Mouse (Mus musculus): ENCODE data around the gene Plagl1. TPM values are rescaled to one million over a fixed set of nuclear protein-coding genes. Genes with fewer than 3 reads are reported as not detected.

The Plagl1 gene
- polyA plus RNA-seq, 1 experiment from 2014 or later, result 81.0 TPM

DNA sequence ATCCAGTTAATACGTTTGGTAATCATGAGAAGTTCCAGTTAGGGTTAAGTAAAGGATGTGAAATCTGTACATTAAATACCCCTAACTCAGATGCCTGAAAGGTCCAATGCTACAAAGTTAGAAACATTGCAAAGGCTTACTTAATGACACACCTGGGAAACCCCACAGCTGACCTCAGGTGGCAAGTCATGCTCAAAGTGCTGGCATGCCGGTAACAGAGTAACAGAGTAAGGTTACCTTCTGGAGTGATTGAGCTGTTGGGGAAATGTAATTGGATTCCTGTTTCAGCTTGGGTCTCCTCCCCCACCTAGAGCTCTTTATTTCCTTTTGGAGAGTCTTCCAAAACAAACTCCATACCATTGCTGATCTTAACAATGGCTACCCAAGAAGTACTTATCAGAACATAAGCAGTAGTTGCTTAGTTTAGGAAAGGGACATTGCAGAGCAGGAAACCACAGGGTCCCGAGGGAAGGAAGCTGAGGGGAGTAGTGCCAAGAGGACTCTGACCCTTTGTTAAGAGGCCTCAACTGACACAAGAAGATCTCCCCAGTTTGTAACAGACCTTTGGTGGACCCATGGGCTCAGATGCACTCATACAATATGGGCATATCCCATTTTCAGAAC, 4.9 kb downstream of the Plagl1 start:
- H3K4me1 ChIP-seq (replicated peaks; ENCODE audit: control insufficient read depth, insufficient read depth), result no peaks in the 10 kb centered on the region; the same call in 1 of the 2 replicates
- H3K4me3 ChIP-seq (ENCODE audit: low read depth, low read length), result no peak overlapping the region
- H3K27me3 ChIP-seq (ENCODE audit: control insufficient read depth, insufficient read depth, low read length), result no peaks in the 10 kb centered on the region
- DNase-seq (ENCODE audit: low spot score), result no peak
- no peaks in the 10 kb centered on the region for H3K36me3 ChIP-seq (ENCODE audit: control insufficient read depth, insufficient read depth, low read length)
- H3K27ac ChIP-seq (replicated peaks), result no peak overlapping the region
- TF ChIP-seq CTCF (IDR thresholded peaks at IDR 0.05; ENCODE audit: low read depth), result no peak
- ATAC-seq (ENCODE audit: low FRiP score, low TSS enrichment), result no peak
- H3K9ac ChIP-seq (ENCODE audit: low read length), result no peak overlapping the region
- WGBS, result 58% methylated on average over 3 of the region's 3 CpGs
- no peaks in the 10 kb centered on the region for H3K9me3 ChIP-seq (ENCODE audit: control insufficient read depth, low read length)
- no peak overlapping the region for H3K4me2 ChIP-seq (replicated peaks; ENCODE audit: low read depth)

DNA sequence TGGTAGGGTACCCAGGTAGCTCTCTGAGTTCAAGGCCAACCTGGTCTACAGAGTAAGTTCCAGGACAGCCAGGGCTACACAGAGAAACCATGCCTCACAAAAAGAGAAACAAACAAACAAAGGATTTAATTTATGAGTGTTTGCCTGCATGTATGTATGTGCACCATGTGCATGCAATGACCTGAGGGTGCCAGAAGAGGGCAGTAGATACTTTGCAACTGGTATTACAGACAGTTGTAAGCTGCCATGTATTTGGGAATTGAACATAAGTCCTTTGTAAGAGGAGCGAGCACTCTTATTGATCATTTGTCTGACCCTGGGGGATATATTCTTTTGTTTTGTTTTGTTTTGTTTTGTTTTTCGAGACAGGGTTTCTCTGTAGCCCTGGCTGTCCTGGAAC, 10.7 kb downstream of the Plagl1 start:
- Histone ChIP-seq H3K36me3 (ENCODE audit: control insufficient read depth, insufficient read depth, low read length) (no peaks in the 10 kb centered on the region), H3K9ac (ENCODE audit: low read length) (no peak overlapping the region), H3K4me2 (replicated peaks; ENCODE audit: low read depth) (no peak overlapping the region), H3K4me1 (replicated peaks; ENCODE audit: control insufficient read depth, insufficient read depth) (no peaks in the 10 kb centered on the region), H3K27me3 (ENCODE audit: control insufficient read depth, insufficient read depth, low read length) (no peaks in the 10 kb centered on the region), H3K9me3 (ENCODE audit: control insufficient read depth, low read length) (no peaks in the 10 kb centered on the region), H3K4me3 (ENCODE audit: low read depth, low read length) (no peak overlapping the region), H3K27ac (replicated peaks) (no peak overlapping the region)
- no peak for ATAC-seq (ENCODE audit: low FRiP score, low TSS enrichment)
- 90% methylated on average over 2 of the region's 2 CpGs for WGBS
- TF ChIP-seq CTCF (IDR thresholded peaks at IDR 0.05; ENCODE audit: low read depth) (peak; percentile 26; the same call in 1 of the 2 replicates), EP300 (optimal IDR thresholded peaks at IDR 0.05) (no peak)
- DNase-seq (ENCODE audit: low spot score), result no peak

DNA sequence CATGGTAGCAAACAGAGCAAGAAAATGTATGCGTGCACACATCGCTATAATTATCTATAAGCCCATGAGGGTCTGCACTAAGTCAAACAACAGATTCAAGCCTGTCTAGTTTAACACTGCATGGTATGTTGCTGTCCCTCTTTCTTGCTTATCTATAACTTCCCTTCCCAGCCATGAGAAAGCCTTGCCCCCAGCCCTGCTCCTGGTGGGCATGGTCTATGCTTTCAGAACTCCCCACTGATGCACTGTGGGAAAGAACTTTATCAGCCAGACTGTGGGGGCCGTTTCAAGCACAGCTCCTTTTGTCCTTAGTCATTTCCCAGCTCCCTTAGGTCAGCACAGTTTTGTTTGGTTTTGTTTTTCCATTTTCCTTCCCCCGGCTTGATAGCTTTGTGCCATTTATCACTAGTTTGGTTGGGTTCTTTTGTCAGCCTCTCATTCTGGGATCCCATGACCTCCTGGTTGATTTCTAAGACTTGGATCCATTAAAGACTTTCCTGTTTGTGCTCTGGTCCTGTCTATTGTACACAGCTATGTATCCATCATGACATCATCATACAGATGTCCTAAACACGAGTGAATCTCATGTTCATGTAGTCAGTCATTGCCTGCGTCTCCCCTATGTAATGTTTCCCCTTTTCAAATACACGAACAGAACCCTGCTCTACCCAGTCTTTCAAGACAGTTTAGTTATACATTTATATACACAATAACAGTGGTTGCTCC, 16.7 kb downstream of the Plagl1 start:
- TF ChIP-seq EP300 (optimal IDR thresholded peaks at IDR 0.05), result no peak
- no peaks in the 10 kb centered on the region for H3K4me1 ChIP-seq (replicated peaks; ENCODE audit: control insufficient read depth, insufficient read depth)
- WGBS, result 39% methylated on average over 7 of the region's 7 CpGs
- H3K27me3 ChIP-seq (ENCODE audit: control insufficient read depth, insufficient read depth, low read length), result no peaks in the 10 kb centered on the region
- H3K9ac ChIP-seq (ENCODE audit: low read length), result no peak overlapping the region
- DNase-seq (ENCODE audit: low spot score), result no peak
- H3K4me3 ChIP-seq (ENCODE audit: low read depth, low read length), result no peak overlapping the region
- no peaks in the 10 kb centered on the region for H3K36me3 ChIP-seq (ENCODE audit: control insufficient read depth, insufficient read depth, low read length)
- ATAC-seq (ENCODE audit: low FRiP score, low TSS enrichment), result 0 out of 2 replicates have a peak, but pooled peaks have one; percentile 26
- H3K9me3 ChIP-seq (ENCODE audit: control insufficient read depth, low read length), result no peaks in the 10 kb centered on the region
- H3K4me2 ChIP-seq (replicated peaks; ENCODE audit: low read depth), result no peak overlapping the region
- H3K27ac ChIP-seq (replicated peaks), result no peak overlapping the region

DNA sequence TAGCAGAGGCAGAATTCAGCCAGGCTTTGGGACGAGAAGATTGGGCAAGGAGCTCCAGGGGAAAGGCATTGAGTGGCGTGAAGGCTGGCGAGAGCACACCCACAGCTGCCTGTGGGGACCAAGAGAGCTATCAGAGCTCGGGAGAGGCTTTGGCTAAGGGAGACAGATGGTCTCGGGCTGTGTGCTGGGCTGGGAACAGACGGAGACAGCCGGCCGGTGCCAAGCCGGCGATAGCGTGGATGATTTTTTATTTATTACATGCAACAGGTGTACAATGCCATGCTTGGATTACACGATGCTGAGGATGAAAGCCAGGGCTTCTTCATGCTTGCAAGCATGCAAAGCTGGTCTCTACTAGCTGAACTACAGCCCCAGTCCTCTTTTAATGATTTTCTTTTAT, 22.2 kb downstream of the Plagl1 start:
- ATAC-seq (ENCODE audit: low FRiP score, low TSS enrichment) (no peak), DNase-seq (ENCODE audit: low spot score) (no peak)
- Histone ChIP-seq H3K27me3 (ENCODE audit: control insufficient read depth, insufficient read depth, low read length) (no peaks in the 10 kb centered on the region), H3K9ac (ENCODE audit: low read length) (no peak overlapping the region), H3K36me3 (ENCODE audit: control insufficient read depth, insufficient read depth, low read length) (no peaks in the 10 kb centered on the region), H3K4me1 (replicated peaks; ENCODE audit: control insufficient read depth, insufficient read depth) (no peaks in the 10 kb centered on the region), H3K4me2 (replicated peaks; ENCODE audit: low read depth) (no peak overlapping the region), H3K4me3 (ENCODE audit: low read depth, low read length) (no peak overlapping the region), H3K9me3 (ENCODE audit: control insufficient read depth, low read length) (no peaks in the 10 kb centered on the region), H3K27ac (replicated peaks) (no peak overlapping the region)
- 76% methylated on average over 12 of the region's 12 CpGs for WGBS
- TF ChIP-seq CTCF (IDR thresholded peaks at IDR 0.05; ENCODE audit: low read depth) (no peak), EP300 (optimal IDR thresholded peaks at IDR 0.05) (no peak)

DNA sequence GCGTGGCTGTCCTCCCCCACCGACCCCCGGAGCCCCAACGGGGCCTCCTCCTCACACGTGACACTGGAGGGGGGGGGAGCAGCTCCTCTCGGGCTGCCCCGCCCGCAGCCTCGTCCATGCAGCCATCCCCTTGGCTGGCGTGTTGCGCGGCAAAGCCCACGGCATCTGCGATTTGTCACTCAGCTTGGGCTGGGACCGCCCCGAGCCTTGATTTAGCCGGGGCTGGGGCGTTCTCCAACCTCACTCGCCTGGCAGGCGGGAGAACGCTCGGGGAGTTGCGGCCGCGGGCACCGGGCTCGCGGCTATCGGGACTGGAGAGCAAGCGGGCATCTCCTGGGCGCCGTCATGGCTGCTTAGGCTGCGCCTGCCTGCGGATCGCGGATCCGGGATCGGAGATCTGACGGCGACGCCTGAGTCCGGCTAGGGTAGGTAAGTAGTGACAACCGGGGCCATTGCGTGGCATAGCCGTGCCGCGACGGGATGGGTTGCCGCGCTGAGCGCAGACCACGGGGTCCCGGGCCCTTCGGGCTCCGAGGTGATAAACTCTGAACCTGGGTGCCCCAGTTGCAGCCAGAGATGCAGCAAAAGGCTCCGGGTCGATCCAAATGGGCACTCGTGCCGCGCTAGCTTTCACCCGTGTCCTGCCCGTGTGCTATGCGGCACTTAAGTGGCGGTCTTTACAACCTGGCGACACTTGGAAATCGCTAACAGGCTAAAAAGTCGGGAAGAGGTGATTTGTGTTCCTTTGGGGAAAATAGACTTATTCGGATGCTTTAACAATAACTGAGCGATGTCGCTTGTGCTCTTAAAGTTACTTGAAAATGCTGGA, 30.5 kb downstream of the Plagl1 start:
- Histone ChIP-seq H3K9ac (ENCODE audit: low read length) (peak overlapping the region; percentile 85), H3K36me3 (ENCODE audit: control insufficient read depth, insufficient read depth, low read length) (no peaks in the 10 kb centered on the region), H3K9me3 (ENCODE audit: control insufficient read depth, low read length) (0 out of 2 replicates have a peak, but pooled peaks cover 5% of the 10 kb centered on the region), H3K4me3 (ENCODE audit: low read depth, low read length) (peak overlapping the region; percentile 71), H3K4me2 (replicated peaks; ENCODE audit: low read depth) (peak overlapping the region; percentile 54), H3K27me3 (ENCODE audit: control insufficient read depth, insufficient read depth, low read length) (no peaks in the 10 kb centered on the region), H3K27ac (replicated peaks) (peak overlapping the region; percentile 88), H3K4me1 (replicated peaks; ENCODE audit: control insufficient read depth, insufficient read depth) (no peaks in the 10 kb centered on the region)
- ATAC-seq (ENCODE audit: low FRiP score, low TSS enrichment) (peak; percentile 97), DNase-seq (ENCODE audit: low spot score) (peak; percentile 90)
- 52% methylated on average over 70 of the region's 70 CpGs for whole genome bisulfite sequencing
- TF ChIP-seq EP300 (optimal IDR thresholded peaks at IDR 0.05) (peak; percentile 90), CTCF (IDR thresholded peaks at IDR 0.05; ENCODE audit: low read depth) (no peak)
